Mouse (Mus musculus): Measurements from ENCODE around the gene Acer1. TPM values are rescaled to one million over a fixed set of nuclear protein-coding genes. Genes with fewer than 3 reads are reported as not detected.

Acer1 gene
- polyA plus RNA-seq, 1 experiment from 2014 or later: not detected

GRCm38 (mm10) chr17:56907096-56907495 lies 74.8 kb downstream of the Acer1 start:
- Histone ChIP-seq H3K9ac (replicated peaks) (no peak overlapping the region), H3K9me3 (replicated peaks) (no peaks in the 10 kb centered on the region), H3K4me3 (replicated peaks) (no peak overlapping the region), H3K4me2 (no peak overlapping the region), H3K27me3 (replicated peaks) (no peaks in the 10 kb centered on the region), H3K4me1 (no peaks in the 10 kb centered on the region), H3K27ac (replicated peaks) (no peak overlapping the region), H3K36me3 (peaks cover 63% of the 10 kb centered on the region)
- WGBS: 95% methylated on average over 5 of the region's 5 CpGs
- no peak for ATAC-seq (ENCODE audit: low FRiP score)

- H3K36me3 ChIP-seq: peaks cover 62% of the 10 kb centered on the region
- ATAC-seq (ENCODE audit: low FRiP score): no peak
- H3K4me2 ChIP-seq: no peak overlapping the region
Measured at GRCm38 (mm10) chr17:56906166-56906565, 75.8 kb downstream of the Acer1 start.

More at GRCm38 (mm10) chr17:56906166-56906565, 75.8 kb downstream of the Acer1 start:
- H3K9ac ChIP-seq (replicated peaks): no peak overlapping the region
- H3K4me1 ChIP-seq: no peaks in the 10 kb centered on the region
- 93% methylated on average over 3 of the region's 3 CpGs for WGBS
- no peaks in the 10 kb centered on the region for H3K9me3 ChIP-seq (replicated peaks)
- no peaks in the 10 kb centered on the region for H3K27me3 ChIP-seq (replicated peaks)
- H3K4me3 ChIP-seq (replicated peaks): no peak overlapping the region
- H3K27ac ChIP-seq (replicated peaks): no peak overlapping the region

Other genes starting within 250 kb of the Acer1 start
- gene Nrtn, start 224.6 kb downstream of the Acer1 start, polyA plus RNA-seq (2015; fragmentation: Nextera tagmentation; extraction: Ambion mirVana): 2.7 and 5.3 TPM in 2 replicates
- gene Dus3l, start 217.4 kb downstream of the Acer1 start, polyA plus RNA-seq (2015; fragmentation: Nextera tagmentation; extraction: Ambion mirVana): 86.4 and 97.6 TPM in 2 replicates
- 0.87 and 0.93 TPM in 2 replicates for gene Prr22, start 211.9 kb downstream of the Acer1 start, polyA plus RNA-seq (2015; fragmentation: Nextera tagmentation; extraction: Ambion mirVana)
- gene Rfx2, start 151.1 kb downstream of the Acer1 start, polyA plus RNA-seq (2015; fragmentation: Nextera tagmentation; extraction: Ambion mirVana): 5.1 and 5.3 TPM in 2 replicates
- gene Acsbg2, start 107.7 kb downstream of the Acer1 start, polyA plus RNA-seq (2015; fragmentation: Nextera tagmentation; extraction: Ambion mirVana): not detected in 2 replicates
- 0.41 and 0.49 TPM in 2 replicates for gene 1700061G19Rik, start 106.6 kb downstream of the Acer1 start, polyA plus RNA-seq (2015; fragmentation: Nextera tagmentation; extraction: Ambion mirVana)
- gene Mllt1, start 46.7 kb downstream of the Acer1 start, polyA plus RNA-seq (2015; fragmentation: Nextera tagmentation; extraction: Ambion mirVana): 69.0 and 74.9 TPM in 2 replicates
- 164 and 177 TPM in 2 replicates for gene Clpp, start 8.2 kb upstream of the Acer1 start, polyA plus RNA-seq (2015; fragmentation: Nextera tagmentation; extraction: Ambion mirVana)
- 56.2 and 59.4 TPM in 2 replicates for gene Alkbh7, start 15.2 kb upstream of the Acer1 start, polyA plus RNA-seq (2015; fragmentation: Nextera tagmentation; extraction: Ambion mirVana)
- gene Pspn, start 17.9 kb upstream of the Acer1 start, polyA plus RNA-seq (2015; fragmentation: Nextera tagmentation; extraction: Ambion mirVana): 0.43 and 0.49 TPM in 2 replicates
- gene Gtf2f1, start 29.2 kb upstream of the Acer1 start, polyA plus RNA-seq (2015; fragmentation: Nextera tagmentation; extraction: Ambion mirVana): 63.2 and 70.7 TPM in 2 replicates
- 0.26 and 0.46 TPM in 2 replicates for gene Gm17949, start 29.3 kb upstream of the Acer1 start, polyA plus RNA-seq (2015; fragmentation: Nextera tagmentation; extraction: Ambion mirVana)
- gene Khsrp, start 49.4 kb upstream of the Acer1 start, polyA plus RNA-seq (2015; fragmentation: Nextera tagmentation; extraction: Ambion mirVana): 25.8 and 29.1 TPM in 2 replicates
- not detected in 2 replicates for gene Slc25a41, start 59.5 kb upstream of the Acer1 start, polyA plus RNA-seq (2015; fragmentation: Nextera tagmentation; extraction: Ambion mirVana)
- 1.6 and 10.2 TPM in 2 replicates for gene Crb3, start 77.0 kb upstream of the Acer1 start, polyA plus RNA-seq (2015; fragmentation: Nextera tagmentation; extraction: Ambion mirVana)
- 42.7 and 43.7 TPM in 2 replicates for gene Slc25a23, start 77.7 kb upstream of the Acer1 start, polyA plus RNA-seq (2015; fragmentation: Nextera tagmentation; extraction: Ambion mirVana)
- gene Dennd1c, start 96.4 kb upstream of the Acer1 start, polyA plus RNA-seq (2015; fragmentation: Nextera tagmentation; extraction: Ambion mirVana): 5.6 and 7.7 TPM in 2 replicates
- gene Tubb4a, start 105.7 kb upstream of the Acer1 start, polyA plus RNA-seq (2015; fragmentation: Nextera tagmentation; extraction: Ambion mirVana): 309 and 350 TPM in 2 replicates
- 7.7 and 8.5 TPM in 2 replicates for gene Tnfsf9, start 123.2 kb upstream of the Acer1 start, polyA plus RNA-seq (2015; fragmentation: Nextera tagmentation; extraction: Ambion mirVana)
- 1.7 and 1.8 TPM in 2 replicates for gene Cd70, start 167.7 kb upstream of the Acer1 start, polyA plus RNA-seq (2015; fragmentation: Nextera tagmentation; extraction: Ambion mirVana)
- 0.37 TPM in 1 of 2 replicates, not detected in the other for gene Tnfsf14, start 212.1 kb upstream of the Acer1 start, polyA plus RNA-seq (2015; fragmentation: Nextera tagmentation; extraction: Ambion mirVana)
- 3.7 and 4.0 TPM in 2 replicates for gene C3, start 246.0 kb upstream of the Acer1 start, polyA plus RNA-seq (2015; fragmentation: Nextera tagmentation; extraction: Ambion mirVana)